Comparison of ENCODE assay signal across 8 mouse cellular contexts in the genomic region with DNA sequence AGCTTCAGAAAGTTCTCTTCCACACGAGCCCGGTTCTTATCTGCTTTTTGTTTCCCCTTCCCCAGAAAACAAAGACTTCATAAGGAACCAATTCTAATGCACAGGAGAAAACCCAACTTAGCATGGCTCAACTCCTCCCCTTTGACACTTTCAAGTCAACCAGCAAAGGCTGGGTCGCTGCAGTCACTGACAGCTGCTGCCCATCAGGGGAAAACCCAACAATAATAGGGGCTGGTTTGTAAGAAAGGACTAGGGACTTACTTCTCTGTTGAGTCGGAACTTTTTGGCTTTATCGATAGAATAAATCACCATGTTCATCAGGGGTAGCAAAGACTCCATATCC. TPM values are rescaled to one million over a fixed set of nuclear protein-coding genes. Genes with fewer than 3 reads are reported as not detected.
A peak's percentile ranks its signal among the peaks of the same experiment; 100 is the strongest.
DNase-seq lines count a peak whose midpoint lies in the region; ATAC-seq and TF ChIP-seq lines count a peak whose summit lies in the region.
"Had no signal": no experiment of that assay in that cellular context is flagged by ENCODE, and none has a peak within 500 bp of the region (broad histone marks: within the 10 kb centered on the region; RNA-seq: fewer than 3 reads in every experiment).

A gene (minus strand): TSS at position 46 of the 343 bp plus-strand sequence.

- H3K9me3 ChIP-seq in neural tube, embryonic 11.5 days (ENCODE audit: control insufficient read depth, low read length) = no peaks in the 10 kb centered on the region
- no peaks in the 10 kb centered on the region for H3K9me3 ChIP-seq in neural tube, embryonic 15.5 days (replicated peaks)

- H3K4me2 ChIP-seq in neural tube, embryonic 11.5 days (ENCODE audit: low read depth) = no peak within 1 kb of the TSS
- no peak within 1 kb of the TSS for H3K4me2 ChIP-seq in neural tube, embryonic 15.5 days

- no peak within 1 kb of the TSS for H3K4me3 ChIP-seq in neural tube, embryonic 11.5 days (ENCODE audit: low read depth, low read length)
- H3K4me3 ChIP-seq in bone marrow macrophage, adult 2 months (ENCODE audit: insufficient read depth, low read length) = no peak within 1 kb of the TSS
- no peak within 1 kb of the TSS for H3K4me3 ChIP-seq in neural tube, embryonic 15.5 days (replicated peaks)

- TF ChIP-seq CTCF in bone marrow macrophage, adult 2 months (IDR thresholded peaks at IDR 0.05; ENCODE audit: low read depth, low read length) = no peak

- no peaks in the 10 kb centered on the region for H3K4me1 ChIP-seq in neural tube, embryonic 11.5 days (ENCODE audit: control insufficient read depth, insufficient read depth, low read length)
- H3K4me1 ChIP-seq in bone marrow macrophage, adult 2 months (ENCODE audit: control insufficient read depth, insufficient read depth, low read length) = peaks cover 12% of the 10 kb centered on the region
- H3K4me1 ChIP-seq in neural tube, embryonic 15.5 days = no peaks in the 10 kb centered on the region

- WGBS in neural tube, embryonic 11.5 days = 91% methylated on average over 5 of the region's 5 CpGs
- 89% methylated on average over 5 of the region's 5 CpGs for WGBS in neural tube, embryonic 15.5 days

- DNase-seq in neural tube, embryonic 11.5 days (ENCODE audit: low spot score) = no peak
- DNase-seq in neural tube, embryonic 10.5 days (ENCODE audit: extremely low spot score, low spot score) = no peak
- DNase-seq in gastrocnemius, postnatal 36 days = no peak
- DNase-seq in left cerebral cortex, postnatal 4 days = no peak

- no peak for ATAC-seq in neural tube, embryonic 11.5 days (ENCODE audit: insufficient read depth, low FRiP score, low TSS enrichment)
- ATAC-seq in neural tube, embryonic 15.5 days (ENCODE audit: low FRiP score) = no peak
- no peak for ATAC-seq in cerebellum, adult (ENCODE audit: insufficient number of reproducible peaks, low FRiP score, low TSS enrichment)

- H3K27me3 ChIP-seq in neural tube, embryonic 11.5 days (ENCODE audit: control insufficient read depth, insufficient read depth, low read length) = no peaks in the 10 kb centered on the region
- H3K27me3 ChIP-seq in neural tube, embryonic 15.5 days (replicated peaks) = no peaks in the 10 kb centered on the region

- H3K36me3 ChIP-seq in neural tube, embryonic 11.5 days (ENCODE audit: control insufficient read depth, insufficient read depth, low read length) = peaks cover 9% of the 10 kb centered on the region
- H3K36me3 ChIP-seq in neural tube, embryonic 15.5 days = peaks cover 78% of the 10 kb centered on the region

- intact Hi-C loops in gastrocnemius, postnatal 36 days (cut with DNase I) = no loop called here
- intact Hi-C loops in left cerebral cortex, postnatal 4 days (cut with DNase I) = no loop called here

- no peak within 1 kb of the TSS for H3K9ac ChIP-seq in neural tube, embryonic 11.5 days (ENCODE audit: low read length)
- no peak within 1 kb of the TSS for H3K9ac ChIP-seq in neural tube, embryonic 15.5 days (replicated peaks)
- H3K9ac ChIP-seq: liver, embryonic 14.5 days had no signal

- no peak within 1 kb of the TSS for H3K27ac ChIP-seq in neural tube, embryonic 11.5 days (ENCODE audit: low read depth, low read length)
- peak within 1 kb of the TSS; percentile 52 for H3K27ac ChIP-seq in bone marrow macrophage, adult 2 months (ENCODE audit: insufficient read depth, low read depth, low read length)
- H3K27ac ChIP-seq in neural tube, embryonic 15.5 days (replicated peaks) = no peak within 1 kb of the TSS
- H3K27ac ChIP-seq: liver, embryonic 14.5 days had no signal

- TF ChIP-seq POLR2A in bone marrow macrophage, adult 2 months (IDR thresholded peaks at IDR 0.05; ENCODE audit: borderline replicate concordance, low read depth, low read length) = no peak

RNA-seq across cellular contexts. Expression of the gene that starts here (rescaled TPM):
- polyA plus RNA-seq in neural tube, embryonic 11.5 days (2014; fragmentation: Nextera tagmentation; extraction: Ambion mirVana) = 40.6 and 43.1 TPM in 2 replicates
- 23.8 and 25.4 TPM in 2 replicates for polyA plus RNA-seq in bone marrow macrophage, adult 2 months (2012; ENCODE audit: insufficient read depth, insufficient read length, missing spikeins)
- 10 to 100 TPM; 10.5 to 10.9 TPM for total RNA-seq in gastrocnemius, postnatal 36 days (2021)
- 10 to 100 TPM; 27.3 to 28.5 TPM for total RNA-seq in left cerebral cortex, postnatal 4 days (2021)
- 29.2 and 30.7 TPM in 2 replicates for polyA plus RNA-seq in neural tube, embryonic 15.5 days (2015; fragmentation: Nextera tagmentation; extraction: Ambion mirVana)
